Mouse (Mus musculus) hindbrain, embryonic 15.5 days (tissue): ENCODE data around the gene Grcc10. TPM values are rescaled to one million over a fixed set of nuclear protein-coding genes. Genes with fewer than 3 reads are reported as not detected.

Experiments used
- ATAC-seq: fragments of 200-750 bp; cut with Nextera tagmentation; 2 replicates; pipeline ENCODE4 v1.8.0; 2017; ENCODE audit warnings: low read depth, moderate number of reproducible peaks, moderate TSS enrichment; ENCODE audit not compliant: low FRiP score
- H3K27ac ChIP-seq: fragments of 300-500 bp; sonication (generic); replicated peaks from 2 replicates; pipeline ENCODE4 v1.5.1; 2015; ENCODE audit warnings: mild to moderate bottlenecking, inconsistent platforms
- H3K27me3 ChIP-seq: fragments of 300-500 bp; sonication (generic); 2 replicates; pipeline ENCODE4 v1.6.1; 2015; ENCODE audit warnings: control low read depth, inconsistent platforms
- H3K36me3 ChIP-seq: fragments of 300-500 bp; sonication (generic); 2 replicates; pipeline ENCODE4 v1.6.1; 2015; ENCODE audit warnings: control low read depth, inconsistent platforms
- H3K4me1 ChIP-seq: fragments of 300-500 bp; sonication (generic); replicated peaks from 2 replicates; pipeline ENCODE4 v1.6.1; 2015; ENCODE audit warnings: control low read depth, inconsistent platforms
- H3K4me2 ChIP-seq: fragments of 300-500 bp; sonication (generic); 2 replicates; pipeline ENCODE4 v1.6.1; 2015; ENCODE audit warnings: moderate library complexity, mild to moderate bottlenecking, inconsistent platforms
- H3K4me3 ChIP-seq: fragments of 300-500 bp; sonication (generic); 2 replicates; pipeline ENCODE4 v1.5.1; 2015; ENCODE audit warnings: mild to moderate bottlenecking, inconsistent platforms
- H3K9ac ChIP-seq: fragments of 300-500 bp; sonication (generic); 2 replicates; pipeline ENCODE4 v1.6.1; 2015; ENCODE audit warnings: inconsistent platforms
- H3K9me3 ChIP-seq: fragments of 300-500 bp; sonication (generic); 2 replicates; pipeline ENCODE4 v1.6.1; 2016; ENCODE audit warnings: control low read depth, inconsistent platforms
- WGBS: fragments of 180-500 bp; shearing (Covaris S2); methylation state at CpG from one replicate; pipeline ENCODE4 v1.1.7; 2015; 5-methylcytosine and 5-hydroxymethylcytosine counted together
- polyA plus RNA-seq: library from polyadenylated mRNA; unstranded; fragments of >200 nt; fragmentation: Nextera tagmentation; extraction: Ambion mirVana; gene quantifications from 2 replicates; pipeline ENCODE4 v1.2.1, GENCODE M21; 2015

Grcc10 gene
- polyA plus RNA-seq, result 626 and 628 TPM in 2 replicates

DNA sequence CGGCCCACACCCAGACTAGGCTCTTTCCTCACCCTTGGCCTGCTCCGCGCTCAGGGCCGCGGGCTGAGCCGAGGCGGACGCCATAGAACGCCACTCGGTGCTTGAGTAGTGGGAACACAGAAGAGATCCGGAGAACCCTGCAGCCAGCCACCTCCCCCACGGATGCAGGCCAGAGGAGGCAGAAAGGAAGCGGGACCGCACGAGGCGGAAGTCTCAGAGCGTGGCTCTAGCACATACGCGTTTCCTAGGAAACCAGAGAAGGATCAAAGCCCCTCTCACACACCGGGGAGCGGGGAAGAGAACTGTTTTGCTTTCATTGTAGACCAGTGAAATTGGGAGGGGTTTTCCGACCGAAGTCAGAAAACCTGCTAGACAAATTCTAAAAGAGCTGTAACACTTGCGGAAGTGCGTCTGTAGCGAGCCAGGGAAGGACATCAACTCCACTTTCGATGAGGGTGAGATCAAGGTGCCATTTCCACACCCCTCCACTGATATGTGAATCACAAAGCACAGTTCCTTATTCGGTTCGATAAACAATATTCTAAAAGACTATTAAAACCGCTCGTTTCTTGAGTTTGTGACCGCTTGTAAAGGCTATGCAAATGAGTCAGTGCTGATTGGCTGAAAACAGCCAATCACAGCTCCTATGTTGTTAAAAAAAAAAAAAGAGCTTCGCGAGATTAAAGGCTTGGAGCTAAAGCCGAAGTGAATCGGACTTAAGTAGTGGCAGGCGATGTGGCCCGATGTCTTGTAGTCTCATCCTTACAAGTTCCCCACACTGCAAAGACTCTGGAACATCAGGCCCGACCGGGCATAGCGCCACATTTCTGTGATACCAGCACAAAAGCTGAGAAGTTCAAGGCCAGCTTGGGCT, at the start of gene Grcc10:
TSS of gene Grcc10 (minus strand) at position 487 of the 874 bp plus-strand sequence.
- ATAC-seq, result peak; percentile 81
- WGBS, result under 1% methylated on average over 41 of the region's 41 CpGs
- peak within 1 kb of the TSS; percentile 69 for H3K4me3 ChIP-seq
- H3K27ac ChIP-seq, result peak within 1 kb of the TSS; percentile 99
- H3K9me3 ChIP-seq, result no peaks in the 10 kb centered on the region
- H3K4me2 ChIP-seq, result peak within 1 kb of the TSS; percentile 87
- peaks cover 26% of the 10 kb centered on the region for H3K36me3 ChIP-seq
- no peaks in the 10 kb centered on the region for H3K27me3 ChIP-seq
- H3K9ac ChIP-seq, result peak within 1 kb of the TSS; percentile 97
- H3K4me1 ChIP-seq, result peaks cover 39% of the 10 kb centered on the region

DNA sequence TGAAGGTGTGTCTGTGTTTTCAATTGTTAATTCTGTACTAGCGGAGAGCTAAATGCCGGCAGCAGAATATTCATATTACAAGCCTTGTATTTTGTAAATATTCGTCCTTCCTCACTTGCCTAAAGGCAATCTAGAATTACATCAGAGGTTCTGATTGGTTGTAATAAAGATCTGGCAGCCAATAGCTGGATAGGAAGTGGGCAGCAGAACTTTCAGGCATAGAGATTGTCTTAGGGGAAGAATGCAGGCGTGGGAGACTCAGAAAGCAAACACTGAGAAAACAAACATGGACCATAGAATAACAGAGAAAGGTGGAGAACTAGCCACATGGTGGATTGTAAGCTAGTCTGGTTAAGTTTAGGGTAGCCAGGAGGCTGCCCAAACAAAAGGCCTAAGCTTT, 48.9 kb upstream of the Grcc10 start:
- H3K4me2 ChIP-seq, result no peak overlapping the region
- H3K9me3 ChIP-seq, result no peaks in the 10 kb centered on the region
- ATAC-seq, result no peak
- H3K27ac ChIP-seq, result no peak overlapping the region
- H3K9ac ChIP-seq, result no peak overlapping the region
- no peaks in the 10 kb centered on the region for H3K4me1 ChIP-seq
- no peaks in the 10 kb centered on the region for H3K36me3 ChIP-seq
- H3K4me3 ChIP-seq, result no peak overlapping the region
- WGBS, result 66% methylated on average over 4 of the region's 4 CpGs
- no peaks in the 10 kb centered on the region for H3K27me3 ChIP-seq

DNA sequence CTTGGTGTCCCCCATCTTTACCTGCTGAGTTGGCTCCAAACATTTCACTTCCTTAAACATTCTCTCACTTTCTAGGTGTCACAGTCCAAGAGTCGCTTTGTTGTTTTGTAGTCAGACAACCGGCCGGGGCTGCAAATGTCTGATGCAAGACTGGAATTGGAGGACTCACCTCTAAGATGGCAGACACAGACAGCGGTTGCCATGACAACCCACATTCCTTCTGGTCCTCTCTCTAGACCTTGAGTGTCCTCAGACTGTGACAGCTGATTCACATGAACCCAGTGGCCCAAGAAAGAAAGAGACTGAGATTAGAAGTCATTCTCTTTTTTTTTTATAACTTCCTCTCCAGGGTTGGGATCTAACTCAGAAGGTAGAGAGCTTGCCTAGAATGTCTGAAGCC, 48.3 kb upstream of the Grcc10 start:
- Histone ChIP-seq H3K4me3 (no peak overlapping the region), H3K9me3 (no peaks in the 10 kb centered on the region), H3K4me2 (no peak overlapping the region), H3K9ac (no peak overlapping the region), H3K27ac (no peak overlapping the region), H3K27me3 (no peaks in the 10 kb centered on the region), H3K36me3 (no peaks in the 10 kb centered on the region), H3K4me1 (no peaks in the 10 kb centered on the region)
- no peak for ATAC-seq
- 82% methylated on average over 4 of the region's 4 CpGs for WGBS

DNA sequence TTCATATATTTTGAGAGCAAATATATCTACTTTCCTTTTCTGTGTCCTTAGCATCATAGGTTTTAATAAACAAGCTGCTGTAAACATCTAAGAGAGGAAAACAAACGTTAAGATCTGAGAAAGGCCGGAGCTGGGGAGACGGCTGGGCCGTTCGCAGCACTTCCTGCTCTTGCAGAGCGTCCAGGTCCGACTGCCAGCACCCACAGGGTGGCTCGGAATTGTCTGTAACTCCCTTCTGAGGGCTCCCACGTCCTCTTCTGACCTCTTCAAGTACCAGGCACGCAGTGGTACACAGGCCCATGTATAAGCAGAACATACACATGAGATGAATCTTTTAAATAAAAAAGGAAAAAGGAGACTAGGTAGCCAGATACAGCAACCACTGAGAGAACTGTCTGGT, 46.5 kb upstream of the Grcc10 start:
- no peak for ATAC-seq
- no peak overlapping the region for H3K4me2 ChIP-seq
- H3K9ac ChIP-seq, result no peak overlapping the region
- no peaks in the 10 kb centered on the region for H3K27me3 ChIP-seq
- no peaks in the 10 kb centered on the region for H3K4me1 ChIP-seq
- no peaks in the 10 kb centered on the region for H3K36me3 ChIP-seq
- 77% methylated on average over 10 of the region's 10 CpGs for WGBS
- no peak overlapping the region for H3K4me3 ChIP-seq
- H3K27ac ChIP-seq, result no peak overlapping the region
- no peaks in the 10 kb centered on the region for H3K9me3 ChIP-seq

DNA sequence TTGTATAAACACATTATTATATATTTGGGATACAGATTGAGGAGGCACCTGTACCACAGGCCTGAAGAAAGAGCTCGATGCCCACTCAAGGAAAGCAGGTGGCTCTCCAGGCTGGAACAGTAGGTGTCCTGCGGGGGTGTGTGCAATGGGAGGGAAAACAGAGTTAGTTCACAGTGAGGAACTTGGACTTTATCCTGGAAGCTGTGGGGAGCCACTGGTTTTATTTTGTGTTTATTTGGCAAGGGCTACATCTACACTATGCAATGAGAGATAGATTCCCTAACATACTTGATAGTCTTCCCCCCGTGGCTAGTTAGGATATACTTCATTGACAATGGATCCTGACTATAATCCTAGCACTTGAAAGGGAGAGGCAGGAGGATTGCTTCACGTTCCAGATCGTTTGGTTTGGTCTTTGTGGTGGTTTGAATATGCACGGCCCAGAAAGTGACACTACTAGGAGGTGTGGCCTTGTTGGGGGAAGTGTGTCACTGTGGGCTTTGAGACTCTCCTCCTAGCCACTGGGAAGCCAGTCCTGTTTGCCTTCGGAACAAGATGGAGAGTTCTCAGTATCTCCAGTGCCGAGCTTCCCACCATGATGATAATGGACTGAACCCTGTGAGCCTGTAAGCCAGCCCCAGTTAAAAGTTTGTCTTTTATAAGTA, 45.7 kb upstream of the Grcc10 start:
- no peak overlapping the region for H3K27ac ChIP-seq
- H3K9ac ChIP-seq, result no peak overlapping the region
- H3K27me3 ChIP-seq, result no peaks in the 10 kb centered on the region
- no peaks in the 10 kb centered on the region for H3K4me1 ChIP-seq
- no peaks in the 10 kb centered on the region for H3K9me3 ChIP-seq
- no peak overlapping the region for H3K4me2 ChIP-seq
- WGBS, result 51% methylated on average over 8 of the region's 8 CpGs
- ATAC-seq, result no peak
- H3K36me3 ChIP-seq, result no peaks in the 10 kb centered on the region
- no peak overlapping the region for H3K4me3 ChIP-seq

DNA sequence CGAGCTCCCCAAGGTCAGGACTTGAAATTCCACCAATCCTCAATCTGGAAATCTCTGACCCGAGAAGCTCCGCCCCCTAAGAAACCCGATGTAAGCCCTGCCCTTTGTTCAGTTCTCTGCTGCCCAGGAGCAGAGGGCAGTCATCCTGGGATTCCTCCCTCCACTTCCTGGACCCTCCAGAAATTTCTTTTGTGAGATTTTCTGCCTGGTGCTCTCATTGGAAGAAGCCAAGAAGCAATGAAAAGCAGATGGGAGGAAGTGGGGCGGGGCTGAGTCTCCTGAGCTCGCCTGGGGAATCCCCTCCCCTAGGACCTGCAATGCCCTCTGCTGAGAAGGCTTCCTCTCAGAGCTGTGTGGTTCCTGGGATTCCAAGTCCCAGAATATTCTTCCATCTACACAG, 41.3 kb upstream of the Grcc10 start:
- no peak for ATAC-seq
- H3K27me3 ChIP-seq, result no peaks in the 10 kb centered on the region
- no peaks in the 10 kb centered on the region for H3K9me3 ChIP-seq
- H3K4me1 ChIP-seq, result peaks cover 11% of the 10 kb centered on the region
- 27% methylated on average over 6 of the region's 6 CpGs for WGBS
- H3K4me2 ChIP-seq, result no peak overlapping the region
- H3K4me3 ChIP-seq, result no peak overlapping the region
- no peak overlapping the region for H3K9ac ChIP-seq
- no peak overlapping the region for H3K27ac ChIP-seq
- H3K36me3 ChIP-seq, result no peaks in the 10 kb centered on the region

DNA sequence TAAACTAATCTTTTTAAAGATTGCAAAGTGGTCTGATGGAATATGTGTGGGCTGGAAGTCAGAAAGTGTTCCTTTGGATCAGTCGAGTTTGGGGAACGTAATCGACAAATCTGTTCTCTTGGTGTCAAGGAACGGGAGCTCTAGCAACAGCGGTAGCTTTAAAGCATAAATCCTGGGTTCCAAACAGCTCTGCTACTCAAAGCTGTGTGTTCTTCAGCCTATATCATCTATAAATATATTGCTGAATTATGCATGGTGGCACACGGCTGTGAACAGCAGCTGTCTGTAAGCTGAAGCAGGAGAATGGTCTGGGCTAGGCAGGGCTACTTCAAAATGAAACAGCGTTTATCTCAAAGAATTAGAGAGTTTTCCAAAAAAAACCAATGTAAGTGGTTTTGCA, 39.7 kb upstream of the Grcc10 start:
- ATAC-seq, result no peak
- Histone ChIP-seq H3K27me3 (no peaks in the 10 kb centered on the region), H3K4me3 (no peak overlapping the region), H3K4me2 (no peak overlapping the region), H3K9me3 (no peaks in the 10 kb centered on the region), H3K27ac (no peak overlapping the region), H3K4me1 (peaks cover 11% of the 10 kb centered on the region), H3K36me3 (no peaks in the 10 kb centered on the region), H3K9ac (no peak overlapping the region)
- 90% methylated on average over 7 of the region's 7 CpGs for WGBS

DNA sequence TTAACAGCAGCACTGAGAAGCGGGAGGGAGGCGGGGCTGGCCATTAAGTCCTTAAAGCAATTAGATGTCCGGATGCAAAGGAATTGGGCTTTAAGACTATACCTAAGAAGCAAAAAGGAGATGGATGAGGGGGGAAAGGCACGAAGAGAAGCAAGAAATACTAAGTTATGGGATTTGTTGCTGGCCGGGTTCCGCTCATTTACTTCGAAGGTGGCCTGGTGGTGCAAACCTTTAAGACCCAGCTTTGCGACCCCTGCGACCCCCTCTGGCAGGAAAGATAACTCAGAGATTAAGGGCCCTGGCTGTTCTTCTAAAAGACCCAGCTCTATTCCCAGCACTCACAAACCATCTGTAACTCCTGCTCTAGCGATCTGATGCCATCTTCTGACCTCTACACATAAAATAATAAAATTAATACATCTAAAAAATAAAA, 38.8 kb upstream of the Grcc10 start:
- Histone ChIP-seq H3K4me2 (peak overlapping the region; percentile 65), H3K27ac (peak overlapping the region; percentile 29; the same call in 1 of the 2 replicates), H3K27me3 (no peaks in the 10 kb centered on the region), H3K9me3 (no peaks in the 10 kb centered on the region), H3K4me1 (peaks cover 11% of the 10 kb centered on the region), H3K4me3 (peak overlapping the region; percentile 38), H3K9ac (peak overlapping the region; percentile 23), H3K36me3 (no peaks in the 10 kb centered on the region)
- WGBS, result 2% methylated on average over 10 of the region's 10 CpGs
- ATAC-seq, result peak; percentile 20; the same call in 1 of the 2 replicates

DNA sequence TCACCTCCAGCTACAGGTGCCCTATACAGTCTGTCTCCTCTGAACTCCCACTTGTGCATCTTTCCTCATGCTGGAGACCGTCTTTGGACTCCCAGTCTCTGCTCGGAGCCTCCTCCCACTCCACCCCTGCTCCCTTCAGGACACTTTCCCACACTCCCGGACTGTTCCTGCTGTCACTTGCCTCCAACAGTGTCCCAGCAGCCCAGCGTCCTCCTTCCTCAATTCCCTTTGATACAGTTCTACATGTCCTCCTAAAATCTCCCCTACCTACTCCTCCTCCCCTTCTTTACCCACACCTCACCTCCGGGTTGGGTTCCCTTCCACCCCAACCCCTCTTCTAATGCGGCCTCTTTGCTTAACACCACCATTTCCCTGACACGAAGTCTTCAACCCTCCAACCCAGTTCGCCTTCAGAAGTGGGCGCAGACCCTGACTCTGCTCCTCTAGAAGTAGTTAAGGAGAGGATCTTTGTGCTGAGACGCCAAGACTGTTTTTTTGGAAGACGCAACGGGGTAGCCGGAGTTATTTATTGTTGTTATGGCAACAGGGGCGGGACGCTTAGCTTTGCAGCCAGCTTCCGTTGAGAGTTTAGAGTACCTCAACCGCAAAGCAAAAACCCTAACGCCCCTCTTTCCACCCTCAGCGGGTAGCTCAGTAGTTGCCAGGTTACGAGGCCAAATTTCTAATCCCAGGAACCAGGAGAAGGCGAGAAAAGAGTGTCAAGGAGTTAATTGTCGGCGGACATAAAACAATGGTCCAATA, 38.2 kb upstream of the Grcc10 start, which contains the start of gene Lrrc23:
TSS of gene Lrrc23 (minus strand) at position 506 of the 762 bp plus-strand sequence.
- Histone ChIP-seq H3K27me3 (no peaks in the 10 kb centered on the region), H3K9ac (peak within 1 kb of the TSS; percentile 23), H3K9me3 (no peaks in the 10 kb centered on the region), H3K27ac (peak within 1 kb of the TSS; percentile 29; the same call in 1 of the 2 replicates), H3K4me2 (peak within 1 kb of the TSS; percentile 65), H3K36me3 (no peaks in the 10 kb centered on the region), H3K4me3 (peak within 1 kb of the TSS; percentile 38), H3K4me1 (peaks cover 11% of the 10 kb centered on the region)
- 2% methylated on average over 23 of the region's 23 CpGs for WGBS
- peak; percentile 60 for ATAC-seq

DNA sequence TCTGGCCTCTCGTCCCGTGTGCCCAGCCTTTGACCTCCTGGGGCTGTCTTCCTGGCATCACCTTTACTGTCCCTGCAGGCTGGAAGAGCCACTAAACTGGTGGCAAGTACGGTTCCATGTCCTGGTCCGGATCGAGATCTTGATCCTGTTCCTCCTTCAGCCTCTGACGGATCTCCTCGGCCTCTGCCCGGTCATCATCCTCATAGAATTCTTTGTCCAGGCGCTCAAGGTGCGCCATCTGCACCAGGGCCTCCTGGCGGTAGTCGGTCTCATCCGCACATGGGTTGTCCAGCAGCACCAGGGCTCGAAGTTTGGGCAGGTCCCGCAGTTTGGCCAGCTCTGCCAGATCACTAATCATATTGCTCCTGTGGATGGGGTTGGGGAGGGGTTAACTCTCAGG, 29.3 kb upstream of the Grcc10 start:
- H3K4me1 ChIP-seq, result peaks cover 34% of the 10 kb centered on the region
- H3K9me3 ChIP-seq, result no peaks in the 10 kb centered on the region
- H3K27me3 ChIP-seq, result no peaks in the 10 kb centered on the region
- no peaks in the 10 kb centered on the region for H3K36me3 ChIP-seq
- H3K9ac ChIP-seq, result no peak overlapping the region
- ATAC-seq, result no peak
- H3K4me2 ChIP-seq, result no peak overlapping the region
- no peak overlapping the region for H3K4me3 ChIP-seq
- 89% methylated on average over 15 of the region's 15 CpGs for WGBS
- no peak overlapping the region for H3K27ac ChIP-seq

DNA sequence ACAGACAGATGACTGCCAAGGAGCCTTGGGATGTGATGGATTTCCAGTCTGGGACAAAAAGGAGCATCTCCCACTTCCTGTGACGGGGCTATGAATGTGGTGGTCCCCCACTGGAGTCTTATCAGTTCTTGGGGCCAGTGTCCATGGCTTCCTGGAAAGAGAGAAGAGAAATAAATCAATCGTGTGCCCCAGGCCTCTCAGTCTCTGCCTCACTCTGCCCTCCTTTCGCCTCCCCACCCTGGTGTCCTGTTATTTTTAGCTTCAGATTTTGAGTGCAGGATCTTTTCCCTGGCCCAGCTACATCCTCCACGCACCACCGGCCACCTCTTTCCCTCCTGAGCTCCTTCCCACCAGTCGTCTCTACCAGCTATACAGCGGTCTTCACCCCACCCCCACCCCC, 28.8 kb upstream of the Grcc10 start:
- no peaks in the 10 kb centered on the region for H3K36me3 ChIP-seq
- H3K4me2 ChIP-seq, result peak overlapping the region; percentile 80
- no peaks in the 10 kb centered on the region for H3K9me3 ChIP-seq
- WGBS, result 67% methylated on average over 7 of the region's 7 CpGs
- no peak for ATAC-seq
- H3K27me3 ChIP-seq, result no peaks in the 10 kb centered on the region
- peak overlapping the region; percentile 81; the same call in 1 of the 2 replicates for H3K27ac ChIP-seq
- peak overlapping the region; percentile 62 for H3K4me3 ChIP-seq
- peak overlapping the region; percentile 78 for H3K9ac ChIP-seq
- H3K4me1 ChIP-seq, result peaks cover 34% of the 10 kb centered on the region
